Mouse (Mus musculus) liver, adult 2 months (tissue): ENCODE measurements around the gene Zmiz1. TPM values are rescaled to one million over a fixed set of nuclear protein-coding genes. Genes with fewer than 3 reads are reported as not detected.
A peak's percentile ranks its signal among the peaks of the same experiment; 100 is the strongest.

ENCODE experiments used
- DNase-seq: peaks from one replicate; pipeline ENCODE4 v3.0.0-alpha.2; 2011; ENCODE audit warnings: low read depth, low spot score; ENCODE audit errors: extremely low read depth
- H3K27ac ChIP-seq: fragments of 200-500 bp; replicated peaks from 2 replicates; pipeline ENCODE4 v1.5.1; 2012; ENCODE audit warnings: low read depth, mild to moderate bottlenecking, control low read depth, inconsistent platforms, low read length; ENCODE audit not compliant: insufficient read depth
- H3K27me3 ChIP-seq: fragments of 200-500 bp; 2 replicates; pipeline ENCODE4 v1.6.1; 2012; ENCODE audit warnings: mild to moderate bottlenecking, moderate library complexity, low read length, inconsistent platforms; ENCODE audit not compliant: control insufficient read depth, insufficient read depth
- H3K36me3 ChIP-seq: fragments of 200-500 bp; 2 replicates; pipeline ENCODE4 v1.6.1; 2012; ENCODE audit warnings: low read length, inconsistent platforms; ENCODE audit not compliant: control insufficient read depth, insufficient read depth
- H3K4me1 ChIP-seq: fragments of 200-500 bp; 2 replicates; pipeline ENCODE4 v1.6.1; 2011; ENCODE audit warnings: low read length; ENCODE audit not compliant: control insufficient read depth, insufficient read depth
- H3K4me3 ChIP-seq: fragments of 200-500 bp; 2 replicates; pipeline ENCODE4 v1.5.1; 2011; ENCODE audit warnings: low read depth, mild to moderate bottlenecking, control low read depth, low read length, moderate library complexity; ENCODE audit not compliant: insufficient read depth
- H3K79me2 ChIP-seq: fragments of 200-500 bp; 2 replicates; pipeline ENCODE4 v1.6.1; 2012; ENCODE audit warnings: inconsistent platforms, mild to moderate bottlenecking, low read length, moderate library complexity; ENCODE audit not compliant: control insufficient read depth, insufficient read depth
- H3K9ac ChIP-seq: fragments of 200-500 bp; 2 replicates; pipeline ENCODE4 v1.6.1; 2012; ENCODE audit warnings: low read depth, mild to moderate bottlenecking, control low read depth, inconsistent platforms, low read length
- CTCF ChIP-seq: fragments of 200-500 bp; IDR thresholded peaks from 2 replicates; pipeline ENCODE4 v1.5.1; 2011; ENCODE audit warnings: low read depth, low read length, control low read depth
- POLR2A ChIP-seq: fragments of 200-500 bp; IDR thresholded peaks from 2 replicates; pipeline ENCODE4 v1.6.1; 2011; ENCODE audit warnings: low read length, control low read depth; ENCODE audit not compliant: insufficient read depth; ENCODE audit errors: extremely low read depth
- WGBS: fragments of 180-500 bp; shearing (Covaris S2); methylation state at CpG from one replicate; pipeline ENCODE4 v1.1.7; 2018; 5-methylcytosine and 5-hydroxymethylcytosine counted together
- polyA plus RNA-seq: library from polyadenylated mRNA; depleted of rRNA; stranded (reverse); fragments of >200 nt; gene quantifications from 2 replicates; pipeline ENCODE4 v1.2.3, GENCODE M21; 2012
- total RNA-seq: library from RNA; depleted of rRNA; stranded (reverse); fragments of >200 nt; gene quantifications from 2 replicates; pipeline ENCODE4 v1.2.3, GENCODE M21; 2014

Gene Zmiz1
- total and polyA plus RNA-seq, 2 experiments = 5.3 to 10.2 TPM

- peak overlapping the region; percentile 86 for H3K27ac ChIP-seq
- peaks cover 32% of the 10 kb centered on the region; the same call in 1 of the 2 replicates for H3K79me2 ChIP-seq
- H3K9ac ChIP-seq = peak overlapping the region; percentile 15; the same call in 1 of the 2 replicates
- H3K36me3 ChIP-seq = 0 out of 2 replicates have a peak, but pooled peaks cover under 1% of the 10 kb centered on the region
- WGBS = 29% methylated on average over 13 of the region's 13 CpGs
- no peak for DNase-seq
- no peak for TF ChIP-seq POLR2A
- TF ChIP-seq CTCF = no peak
- H3K27me3 ChIP-seq = no peaks in the 10 kb centered on the region
- H3K4me3 ChIP-seq = no peak overlapping the region
- peaks cover 58% of the 10 kb centered on the region for H3K4me1 ChIP-seq
Observed at GRCm38 (mm10) chr14:25508111-25508756, 49.2 kb downstream of the Zmiz1 start.

- H3K4me3 ChIP-seq = no peak overlapping the region
- peaks cover 36% of the 10 kb centered on the region; the same call in 1 of the 2 replicates for H3K79me2 ChIP-seq
- TF ChIP-seq POLR2A (no peak), CTCF (no peak)
- H3K27me3 ChIP-seq = no peaks in the 10 kb centered on the region
- H3K9ac ChIP-seq = peak overlapping the region; percentile 21; the same call in 1 of the 2 replicates
- peak; percentile 91 for DNase-seq
- H3K36me3 ChIP-seq = no peaks in the 10 kb centered on the region
- peak overlapping the region; percentile 86 for H3K27ac ChIP-seq
- 22% methylated on average over 5 of the region's 5 CpGs for WGBS
- H3K4me1 ChIP-seq = peaks cover 58% of the 10 kb centered on the region
Observed at GRCm38 (mm10) chr14:25508757-25509139, 49.8 kb downstream of the Zmiz1 start.

DNA sequence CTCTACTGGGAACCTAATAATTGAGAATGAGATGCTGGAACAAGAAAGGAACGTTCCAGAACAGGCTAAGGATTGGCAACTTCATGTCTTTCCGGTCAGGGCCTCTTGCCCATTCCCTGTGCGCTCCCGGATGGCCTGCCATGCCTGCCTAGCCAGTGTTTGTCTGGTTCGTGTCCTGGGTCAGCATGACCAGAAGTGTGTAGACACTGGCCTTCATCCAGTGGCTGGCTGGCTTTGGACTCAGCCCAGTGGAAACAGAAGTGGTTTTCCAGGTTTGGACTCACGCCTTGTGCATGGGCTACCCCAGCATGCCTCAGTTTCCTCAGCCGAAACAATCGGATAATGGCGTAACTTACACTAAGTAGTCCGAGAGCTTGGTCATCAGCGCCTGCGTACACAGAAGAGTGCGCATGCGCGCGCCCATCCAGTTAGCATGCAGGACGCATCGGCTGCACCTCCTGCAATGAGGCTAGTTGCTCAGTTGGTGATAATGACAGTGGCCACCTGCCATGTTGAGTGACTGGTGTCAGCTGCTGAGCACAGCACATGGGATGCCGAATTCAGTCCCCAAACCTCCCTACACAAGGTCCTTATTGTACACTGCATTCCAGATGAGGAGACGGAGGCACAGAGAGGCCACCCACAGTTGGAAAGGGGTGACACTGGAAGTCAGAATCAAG is 50.6 kb downstream of the Zmiz1 start:
- WGBS = 44% methylated on average over 20 of the region's 20 CpGs

DNA sequence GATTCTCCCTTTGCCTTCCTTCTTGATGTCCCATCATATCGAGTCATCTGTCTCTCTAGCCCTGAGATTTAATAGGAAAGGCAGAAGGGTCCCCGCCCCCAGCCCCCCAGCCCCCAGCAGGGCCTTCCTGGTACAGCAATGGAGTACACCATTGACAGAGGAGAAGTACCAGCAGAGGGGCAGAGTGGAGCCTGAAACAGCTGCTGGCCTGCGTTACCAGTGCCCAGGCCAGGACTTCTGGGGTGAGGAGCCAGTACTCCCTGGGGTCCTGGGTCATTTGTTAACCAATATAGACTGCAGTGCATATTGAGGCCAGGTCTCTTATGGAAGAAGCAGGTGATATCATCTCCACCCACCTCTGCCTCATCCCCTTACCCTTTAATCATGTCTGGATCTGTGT is 51.4 kb downstream of the Zmiz1 start:
- H3K27ac ChIP-seq = no peak overlapping the region
- no peak overlapping the region for H3K9ac ChIP-seq
- TF ChIP-seq POLR2A = no peak
- no peak for TF ChIP-seq CTCF
- no peak for DNase-seq
- H3K79me2 ChIP-seq = peaks cover 40% of the 10 kb centered on the region; the same call in 1 of the 2 replicates
- no peaks in the 10 kb centered on the region for H3K36me3 ChIP-seq
- 45% methylated on average over 3 of the region's 3 CpGs for whole genome bisulfite sequencing
- H3K4me1 ChIP-seq = peaks cover 58% of the 10 kb centered on the region
- H3K27me3 ChIP-seq = no peaks in the 10 kb centered on the region
- no peak overlapping the region for H3K4me3 ChIP-seq

More for the DNA sequence above, 50.6 kb downstream of the Zmiz1 start:
- peak; percentile 93 for DNase-seq
- H3K4me3 ChIP-seq = no peak overlapping the region
- H3K9ac ChIP-seq = no peak overlapping the region
- peaks cover 38% of the 10 kb centered on the region; the same call in 1 of the 2 replicates for H3K79me2 ChIP-seq
- H3K4me1 ChIP-seq = peaks cover 57% of the 10 kb centered on the region
- no peaks in the 10 kb centered on the region for H3K36me3 ChIP-seq
- TF ChIP-seq POLR2A = no peak
- no peak for TF ChIP-seq CTCF
- H3K27ac ChIP-seq = peak overlapping the region; percentile 86
- H3K27me3 ChIP-seq = no peaks in the 10 kb centered on the region

DNA sequence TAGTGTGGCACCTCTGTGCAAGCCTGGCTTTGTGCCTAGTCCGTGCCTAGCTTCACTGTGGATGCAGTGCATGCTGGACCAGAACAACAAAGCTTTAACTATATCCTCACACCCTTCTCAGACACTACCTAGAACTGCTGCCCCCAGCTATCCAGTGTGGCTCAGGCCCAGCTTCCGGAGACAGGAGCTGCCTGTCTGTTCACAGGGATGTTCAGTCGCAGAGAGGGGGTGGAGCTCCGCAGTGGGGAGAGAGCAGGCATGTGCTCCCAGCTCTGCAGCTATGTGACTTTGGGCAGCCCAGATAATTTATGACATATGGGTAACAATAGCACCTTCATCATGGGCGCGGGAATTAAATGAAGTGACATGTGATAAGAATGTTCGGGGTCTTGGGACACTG is 52.0 kb downstream of the Zmiz1 start:
- Histone ChIP-seq H3K79me2 (peaks cover 44% of the 10 kb centered on the region; the same call in 1 of the 2 replicates), H3K4me1 (peaks cover 59% of the 10 kb centered on the region), H3K36me3 (no peaks in the 10 kb centered on the region), H3K9ac (no peak overlapping the region), H3K4me3 (no peak overlapping the region), H3K27me3 (no peaks in the 10 kb centered on the region), H3K27ac (no peak overlapping the region)
- DNase-seq = no peak
- 73% methylated on average over 7 of the region's 7 CpGs for WGBS
- TF ChIP-seq CTCF = no peak
- no peak for TF ChIP-seq POLR2A
